Comparison of ENCODE assay signal across 9 mouse cellular contexts in genomic region chr7:40622811-40623210, GRCm38 (mm10).
DNase-seq lines count a peak whose midpoint lies in the region; TF ChIP-seq lines count a peak whose summit lies in the region.
"Had no signal": no experiment of that assay in that cellular context is flagged by ENCODE, and none has a peak within 500 bp of the region (broad histone marks: within the 10 kb centered on the region; RNA-seq: fewer than 3 reads in every experiment).

No protein-coding gene starts in this region.

- H3K4me3 ChIP-seq in layer of hippocampus, adult 2 months, result no peak overlapping the region
- H3K4me3 ChIP-seq: erythroblast, embryonic 14.5 days had no signal

- DNase-seq in cerebellum, postnatal 10 days, result peak; percentile 6 to 24
- no peak for DNase-seq in cerebellum, adult 9-11 months
- DNase-seq in lung, postnatal 10 days, result peak; percentile 5
- DNase-seq in lung, adult 18-20 months, result no peak
- peak; percentile 64 to 73 for DNase-seq in layer of hippocampus, adult 2 months (ENCODE audit: low spot score in 2 of 2)
- DNase-seq in right cerebral cortex, postnatal 14 days, result peak; percentile 64
- DNase-seq in yolk sac, embryonic 10.5 days (ENCODE audit: low spot score), result no peak
- DNase-seq in thymus, postnatal 10 days (ENCODE audit: low spot score in 2 of 2), result no peak

- peak overlapping the region; percentile 55 for H3K27ac ChIP-seq in layer of hippocampus, adult 2 months

- TF ChIP-seq CTCF in layer of hippocampus, adult 2 months (conservative IDR thresholded peaks at IDR 0.05), result no peak

Comparison
In these comparisons a context has a peak if more than half of its experiments do, and no peak if none do; other contexts are left out.
1. DNase-seq: peak in cerebellum, postnatal 10 days (2 of 2), lung, postnatal 10 days (single experiment), layer of hippocampus, adult 2 months (2 of 2) and right cerebral cortex, postnatal 14 days (single experiment); none in cerebellum, adult 9-11 months (single experiment), lung, adult 18-20 months (0 of 2), yolk sac, embryonic 10.5 days (single experiment) and thymus, postnatal 10 days (0 of 2).